Mouse (Mus musculus): ENCODE data around the gene Gm1043.

Gm1043 gene

GRCm38 (mm10) chr5:37085241-37085640 lies at the start of gene Gm1043:
Gm1043 (plus strand) TSS chr5:37085370.
- no peak for DNase-seq (ENCODE audit: extremely low spot score, low spot score)

- no peak for DNase-seq (ENCODE audit: extremely low spot score, low spot score)
Observed at GRCm38 (mm10) chr5:37035896-37036295, 49.3 kb upstream of the Gm1043 start.

- DNase-seq (ENCODE audit: extremely low spot score, low spot score) = no peak
Observed at GRCm38 (mm10) chr5:37036884-37037283, 48.3 kb upstream of the Gm1043 start.

- no peak for DNase-seq (ENCODE audit: extremely low spot score, low spot score)
Observed at GRCm38 (mm10) chr5:37039908-37040307, 45.3 kb upstream of the Gm1043 start.

- no peak for DNase-seq (ENCODE audit: extremely low spot score, low spot score)
Observed at GRCm38 (mm10) chr5:37040711-37041110, 44.5 kb upstream of the Gm1043 start.

- DNase-seq (ENCODE audit: extremely low spot score, low spot score) = no peak
Observed at GRCm38 (mm10) chr5:37041651-37042050, 43.5 kb upstream of the Gm1043 start.

DNA sequence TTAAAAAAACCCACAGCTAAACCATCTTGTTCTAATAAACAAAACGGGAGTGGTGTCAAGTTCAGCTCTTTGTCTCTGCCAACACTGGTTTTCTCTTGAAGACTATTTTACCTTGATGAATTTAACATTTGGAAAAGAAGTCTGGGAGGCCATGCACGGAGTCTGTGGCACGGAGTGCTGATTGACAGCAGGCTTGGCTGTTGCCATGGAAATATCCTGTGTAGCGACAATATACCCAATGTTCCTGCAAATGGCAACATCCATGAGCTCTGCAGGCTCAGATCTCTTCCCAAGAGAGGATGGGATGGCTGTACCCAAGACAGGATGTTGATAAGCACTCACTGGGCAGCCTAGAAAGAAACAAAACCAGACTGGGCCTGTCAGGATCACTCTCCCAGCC lies 42.2 kb upstream of the Gm1043 start:
- no peak for DNase-seq (ENCODE audit: extremely low spot score, low spot score)

DNA sequence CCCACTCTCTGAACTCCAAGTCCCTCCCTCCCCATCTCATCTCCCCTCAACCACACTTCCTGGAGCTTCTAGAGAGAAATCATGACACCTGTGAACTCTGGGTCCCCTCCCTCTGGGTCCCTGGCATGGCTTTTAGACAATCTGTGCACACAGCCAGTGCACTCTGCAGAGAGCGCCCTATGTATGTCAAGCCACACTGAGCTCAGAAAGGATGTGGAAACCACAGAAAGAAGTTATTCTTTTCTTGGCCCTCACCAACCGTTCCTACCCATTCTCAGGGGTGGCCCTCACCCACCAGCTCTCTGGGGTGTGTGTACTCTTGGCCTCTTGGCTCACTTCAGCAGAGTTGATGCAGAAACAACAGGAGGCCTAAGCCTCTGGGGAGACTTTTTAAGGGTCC lies 40.4 kb upstream of the Gm1043 start:
- no peak for DNase-seq (ENCODE audit: extremely low spot score, low spot score)

- DNase-seq (ENCODE audit: extremely low spot score, low spot score) = no peak
Observed at GRCm38 (mm10) chr5:37045582-37045981, 39.6 kb upstream of the Gm1043 start.

DNA sequence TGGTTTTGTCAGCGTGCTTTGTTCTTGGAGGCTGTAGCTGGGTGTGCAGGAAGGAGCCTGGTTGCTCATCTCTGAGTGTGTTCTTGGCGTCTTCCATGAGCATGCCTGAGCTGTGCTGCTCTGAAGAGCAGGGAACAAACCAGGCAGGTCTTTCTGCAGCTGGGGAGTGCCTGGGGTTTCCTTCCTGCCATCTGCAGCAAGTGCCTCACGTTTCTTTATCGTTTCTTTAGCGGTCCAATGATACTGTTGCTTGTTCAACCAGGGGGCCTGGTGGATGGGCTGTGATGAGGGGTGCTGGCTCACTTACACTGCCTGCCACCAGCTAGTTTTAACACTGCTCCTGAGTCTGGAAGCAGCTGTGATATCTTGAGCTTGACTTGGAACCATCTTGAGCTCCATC lies 38.4 kb upstream of the Gm1043 start:
- DNase-seq (ENCODE audit: extremely low spot score, low spot score) = no peak

DNA sequence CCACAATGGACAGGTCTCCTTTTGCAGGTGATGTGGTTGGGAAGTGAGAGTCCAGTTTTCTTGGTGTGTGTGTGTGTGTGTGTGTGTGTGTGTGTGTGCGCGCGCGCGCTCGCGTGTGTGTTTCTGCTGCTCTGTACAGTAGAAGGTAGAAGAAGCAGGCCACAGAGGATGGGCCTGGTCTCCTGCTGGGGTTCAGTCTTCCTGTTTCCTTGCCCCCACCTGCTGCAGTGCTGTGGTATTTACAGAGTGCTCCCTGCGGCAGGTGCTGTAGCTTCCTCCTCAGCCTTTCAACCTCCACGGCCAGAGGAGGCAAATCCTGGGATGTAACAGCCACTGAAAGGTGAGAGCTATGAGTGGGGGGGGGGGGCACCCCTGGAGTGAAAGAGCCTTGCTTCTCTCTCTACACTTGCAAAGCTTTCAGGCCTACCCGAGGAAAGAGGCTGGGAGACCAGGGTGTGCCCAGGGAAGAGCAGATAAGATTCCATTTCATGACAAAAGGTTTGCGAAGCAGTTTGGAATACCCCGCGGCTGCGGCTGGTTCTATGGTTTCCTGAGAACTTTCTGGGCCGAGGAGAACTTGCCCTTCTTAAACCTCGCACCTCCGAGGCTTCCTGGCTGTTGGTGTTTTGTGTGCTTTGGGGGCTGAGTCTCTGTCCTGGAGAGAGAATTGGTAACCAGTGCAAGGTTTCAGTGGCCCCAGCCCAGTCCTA lies 37.8 kb upstream of the Gm1043 start:
- no peak for DNase-seq (ENCODE audit: extremely low spot score, low spot score)

- DNase-seq (ENCODE audit: extremely low spot score, low spot score) = no peak
Observed at GRCm38 (mm10) chr5:37047992-37048391, 37.2 kb upstream of the Gm1043 start.

DNA sequence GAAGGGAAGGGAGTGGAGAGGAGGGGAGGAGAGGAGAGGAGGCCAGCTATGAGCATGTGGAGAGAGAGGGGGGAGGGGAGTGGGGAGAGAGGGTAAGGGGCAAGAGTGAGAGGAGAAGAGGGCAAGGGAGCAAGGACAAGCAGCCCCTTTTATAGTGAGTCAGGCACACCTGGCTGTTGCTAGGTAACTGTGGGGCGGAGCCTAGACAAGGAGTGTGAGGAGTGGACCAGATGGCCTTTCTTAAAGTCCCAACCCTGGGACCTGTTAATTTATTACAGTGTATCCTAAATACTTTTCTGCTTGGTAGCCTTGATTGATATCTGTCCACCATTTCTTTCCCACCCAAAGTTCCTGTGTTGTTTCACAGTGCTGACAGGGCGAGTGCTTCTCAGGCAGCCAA lies 36.1 kb upstream of the Gm1043 start:
- DNase-seq (ENCODE audit: extremely low spot score, low spot score) = no peak

GRCm38 (mm10) chr5:37050521-37051373 lies 34.4 kb upstream of the Gm1043 start:
- DNase-seq (ENCODE audit: extremely low spot score, low spot score) = no peak

- no peak for DNase-seq (ENCODE audit: extremely low spot score, low spot score)
Observed at GRCm38 (mm10) chr5:37051374-37052100, 33.6 kb upstream of the Gm1043 start.

DNA sequence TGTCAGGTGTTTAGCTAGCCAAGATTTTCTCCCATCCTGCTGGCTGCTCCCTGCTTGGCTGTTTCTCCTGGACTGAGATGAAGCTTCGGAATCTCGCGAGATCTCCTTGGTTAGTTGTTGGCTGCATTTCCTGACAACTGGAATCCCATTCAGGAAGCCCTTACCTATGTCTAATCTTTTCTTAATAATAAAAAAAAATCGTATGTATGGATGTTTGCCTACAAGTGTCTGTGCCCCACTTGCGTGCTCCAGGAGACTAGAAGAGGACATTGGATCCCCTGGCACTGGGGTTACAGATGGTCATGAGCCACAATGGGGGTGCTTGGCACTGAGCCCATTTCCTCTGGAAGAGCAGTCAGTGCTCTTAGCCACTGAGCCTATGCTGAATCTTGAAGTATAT lies 32.3 kb upstream of the Gm1043 start:
- DNase-seq (ENCODE audit: extremely low spot score, low spot score) = no peak

GRCm38 (mm10) chr5:37055789-37056188 lies 29.4 kb upstream of the Gm1043 start:
- no peak for DNase-seq (ENCODE audit: extremely low spot score, low spot score)

GRCm38 (mm10) chr5:37056471-37056870 lies 28.7 kb upstream of the Gm1043 start:
- DNase-seq (ENCODE audit: extremely low spot score, low spot score) = no peak

GRCm38 (mm10) chr5:37061612-37062011 lies 23.6 kb upstream of the Gm1043 start:
- DNase-seq (ENCODE audit: extremely low spot score, low spot score) = no peak

GRCm38 (mm10) chr5:37064454-37065449 lies 20.4 kb upstream of the Gm1043 start:
- no peak for DNase-seq (ENCODE audit: extremely low spot score, low spot score)

Data from neural tube, embryonic 10.5 days (tissue).